Mouse (Mus musculus) MEL (cell line): ENCODE results near the gene Stag1. TPM values are rescaled to one million over a fixed set of nuclear protein-coding genes. Genes with fewer than 3 reads are reported as not detected.

Source experiments
- DNase-seq: peaks from one replicate; pipeline ENCODE4 v3.0.0; 2011; ENCODE audit warnings: low read depth, low spot score
- H3K27ac ChIP-seq: 2 replicates; pipeline ENCODE4 v1.5.1; 2012; ENCODE audit warnings: low read depth, mild to moderate bottlenecking, control low read depth, low read length, moderate library complexity; ENCODE audit not compliant: control insufficient read depth
- H3K27me3 ChIP-seq, 2 experiments: fragments of 150-350 bp in 1 of 2; sonication (generic) in 1 of 2; 2 replicates each; pipeline ENCODE4 v1.6.1; 2012; ENCODE audit warnings: low read length in 2 of 2, mild to moderate bottlenecking in 2 of 2, improper control_type of control experiment in 1 of 2, moderate library complexity in 1 of 2; ENCODE audit not compliant: insufficient read depth in 2 of 2, control insufficient read depth in 1 of 2
- H3K36me3 ChIP-seq, 2 experiments: 2 replicates each; pipeline ENCODE4 v1.6.1; 2012 to 2014; ENCODE audit warnings: low read length in 2 of 2, improper control_type of control experiment in 1 of 2, inconsistent platforms in 1 of 2, mild to moderate bottlenecking in 1 of 2; ENCODE audit not compliant: insufficient read depth in 2 of 2, control insufficient read depth in 1 of 2
- H3K4me1 ChIP-seq, 2 experiments: fragments of 150-350 bp in 1 of 2; sonication (generic) in 1 of 2; 2 replicates each; pipeline ENCODE4 v1.6.1; 2012; ENCODE audit warnings: low read length in 2 of 2, improper control_type of control experiment in 1 of 2, mild to moderate bottlenecking in 1 of 2; ENCODE audit not compliant: insufficient read depth in 2 of 2, control insufficient read depth in 1 of 2
- H3K4me3 ChIP-seq, 2 experiments: fragments of 150-350 bp in 1 of 2; sonication (generic) in 1 of 2; 2 replicates each; pipeline ENCODE4 v1.5.1; 2012; ENCODE audit warnings: low read depth in 2 of 2, low read length in 2 of 2, mild to moderate bottlenecking in 2 of 2, moderate library complexity in 2 of 2, control low read depth in 1 of 2, improper control_type of control experiment in 1 of 2; ENCODE audit not compliant: control insufficient read depth in 1 of 2, insufficient read depth in 1 of 2
- H3K79me2 ChIP-seq: 2 replicates; pipeline ENCODE4 v1.6.1; 2012; ENCODE audit warnings: mild to moderate bottlenecking, low read length, moderate library complexity; ENCODE audit not compliant: control insufficient read depth, poor library complexity, insufficient read depth
- H3K9ac ChIP-seq: 2 replicates; pipeline ENCODE4 v1.6.1; 2012; ENCODE audit warnings: low read depth, mild to moderate bottlenecking, control low read depth, low read length, moderate library complexity; ENCODE audit not compliant: control insufficient read depth, poor library complexity, severe bottlenecking
- H3K9me3 ChIP-seq: fragments of 150-350 bp; sonication (generic); replicated peaks from 2 replicates; pipeline ENCODE4 v1.6.1; 2012; ENCODE audit warnings: mild to moderate bottlenecking, low read length, improper control_type of control experiment, moderate library complexity; ENCODE audit not compliant: insufficient read depth
- CTCF ChIP-seq, 3 experiments: IDR thresholded peaks in 2 of 3; conservative IDR thresholded peaks in 1 of 3; 2 replicates each; pipeline ENCODE4 v1.5.1; 2011 to 2012; ENCODE audit warnings: low read length in 3 of 3, low read depth in 2 of 3, mild to moderate bottlenecking in 2 of 3, improper control_type of control experiment in 1 of 3, inconsistent platforms in 1 of 3, mixed read lengths in 1 of 3, moderate library complexity in 1 of 3; ENCODE audit not compliant: control insufficient read depth in 1 of 3, insufficient read depth in 1 of 3, poor library complexity in 1 of 3, severe bottlenecking in 1 of 3
- ELF1 ChIP-seq: IDR thresholded peaks from 2 replicates; pipeline ENCODE4 v1.6.1; 2014; ENCODE audit warnings: low read depth, mild to moderate bottlenecking, inconsistent platforms, low read length, improper control_type of control experiment, moderate library complexity
- GABPA ChIP-seq: IDR thresholded peaks from 2 replicates; pipeline ENCODE4 v1.6.1; 2012; ENCODE audit warnings: low read depth, mild to moderate bottlenecking, inconsistent platforms, low read length, improper control_type of control experiment, moderate library complexity
- GATA1 ChIP-seq: IDR thresholded peaks from 2 replicates; pipeline ENCODE4 v1.6.1; 2011; ENCODE audit warnings: low read depth, low read length, improper control_type of control experiment
- MAX ChIP-seq: IDR thresholded peaks from 2 replicates; pipeline ENCODE4 v1.6.1; 2011; ENCODE audit warnings: low read length, improper control_type of control experiment
- MYB ChIP-seq: IDR thresholded peaks from 2 replicates; pipeline ENCODE4 v1.6.1; 2011; ENCODE audit warnings: mild to moderate bottlenecking, low read depth, low read length, improper control_type of control experiment
- MYC ChIP-seq: IDR thresholded peaks from 2 replicates; pipeline ENCODE4 v1.6.1; 2011; ENCODE audit warnings: low read depth, mild to moderate bottlenecking, low read length, improper control_type of control experiment, moderate library complexity
- POLR2AphosphoS5 ChIP-seq: IDR thresholded peaks from 2 replicates; pipeline ENCODE4 v1.6.1; 2012; ENCODE audit warnings: low read depth, borderline replicate concordance, mild to moderate bottlenecking, inconsistent platforms, low read length, moderate library complexity, mixed read lengths
- RAD21 ChIP-seq: IDR thresholded peaks from 2 replicates; pipeline ENCODE4 v1.6.1; 2011; ENCODE audit warnings: mild to moderate bottlenecking, low read depth, low read length, improper control_type of control experiment
- RCOR1 ChIP-seq: IDR thresholded peaks from 2 replicates; pipeline ENCODE4 v1.6.1; 2012; ENCODE audit warnings: low read depth, mild to moderate bottlenecking, inconsistent platforms, low read length, improper control_type of control experiment
- SIN3A ChIP-seq: IDR thresholded peaks from 2 replicates; pipeline ENCODE4 v1.6.1; 2012; ENCODE audit warnings: low read length, improper control_type of control experiment, inconsistent platforms
- SMC3 ChIP-seq: IDR thresholded peaks from 2 replicates; pipeline ENCODE4 v1.6.1; 2011; ENCODE audit warnings: low read depth, low read length, improper control_type of control experiment
- ZC3H11A ChIP-seq: IDR thresholded peaks from 2 replicates; pipeline ENCODE4 v1.6.1; 2012; ENCODE audit warnings: low read depth, mild to moderate bottlenecking, inconsistent platforms, low read length, improper control_type of control experiment
- polyA plus RNA-seq, 2 experiments: library from polyadenylated mRNA; stranded (reverse) in 1 of 2; unstranded in 1 of 2; fragments of >175 nt in 1 of 2; fragments of >200 nt in 1 of 2; gene quantifications; 2 replicates each; pipeline versions ENCODE4 v1.2.1 to v1.2.4; 2012; ENCODE audit warnings: low replicate concordance in 2 of 2, low read depth in 1 of 2; ENCODE audit not compliant: insufficient read length in 2 of 2, insufficient read depth in 1 of 2, missing spikeins in 1 of 2
- total RNA-seq: library from RNA; depleted of rRNA; stranded (reverse); fragments of 300-350 nt; gene quantifications from 2 replicates; pipeline ENCODE4 v1.2.3, GENCODE M21; 2012

Gene Stag1
- total and polyA plus RNA-seq, 3 experiments, result 30.1 to 41.7 TPM; not detected in 1

GRCm38 (mm10) chr9:100898042-100898441, 300.4 kb downstream of the Stag1 start:
- DNase-seq, result peak; percentile 21
- no peak overlapping the region for H3K27ac ChIP-seq
- TF ChIP-seq ZC3H11A (peak; percentile 15; the same call in 1 of the 2 replicates), SMC3 (peak; percentile 38), MAX (no peak), CTCF (IDR thresholded peaks at IDR 0.05 in 2 of 3, conservative IDR thresholded peaks at IDR 0.05 in 1 of 3; ENCODE audit: control insufficient read depth in 1 of 3, insufficient read depth in 1 of 3, low read depth in 2 of 3, low read length in 3 of 3, poor library complexity in 1 of 3, severe bottlenecking in 1 of 3) (peak; percentile 12 to 27 (median 20); a peak in 3 of 6 replicates), RCOR1 (no peak)
- TF ChIP-seq, all 39 proteins: peak for 3
- Histone ChIP-seq H3K36me3 (no peaks in the 10 kb centered on the region; a peak in 1 of 4 replicates), H3K79me2 (no peaks in the 10 kb centered on the region), H3K4me1 (peaks cover 0 to 2% of the 10 kb centered on the region in 2 experiments; a peak in 1 of 4 replicates), H3K9me3 (no peaks in the 10 kb centered on the region), H3K27me3 (no peaks in the 10 kb centered on the region), H3K4me3 (no peak overlapping the region), H3K9ac (no peak overlapping the region)

- DNase-seq, result peak; percentile 77
- Histone ChIP-seq H3K27me3 (no peaks in the 10 kb centered on the region), H3K79me2 (no peaks in the 10 kb centered on the region), H3K27ac (no peak overlapping the region), H3K9me3 (no peaks in the 10 kb centered on the region), H3K4me3 (no peak overlapping the region), H3K9ac (no peak overlapping the region), H3K36me3 (no peaks in the 10 kb centered on the region; a peak in 2 of 4 replicates), H3K4me1 (no peaks in the 10 kb centered on the region)
- peak; percentile 61 for TF ChIP-seq RAD21
- TF ChIP-seq SIN3A, result peak; percentile 40; the same call in 1 of the 2 replicates
- peak; percentile 66 for TF ChIP-seq ZC3H11A
- no peak for TF ChIP-seq ELF1
- peak; percentile 51 to 78 (median 54) for TF ChIP-seq CTCF (IDR thresholded peaks at IDR 0.05 in 2 of 3, conservative IDR thresholded peaks at IDR 0.05 in 1 of 3; ENCODE audit: control insufficient read depth in 1 of 3, insufficient read depth in 1 of 3, low read depth in 2 of 3, low read length in 3 of 3, poor library complexity in 1 of 3, severe bottlenecking in 1 of 3)
- TF ChIP-seq GATA1, result peak; percentile 41
- TF ChIP-seq MYB, result no peak
- TF ChIP-seq POLR2AphosphoS5, result no peak
- peak; percentile 51; the same call in 1 of the 2 replicates for TF ChIP-seq MYC
- peak; percentile 85 for TF ChIP-seq SMC3
These were observed 312.8 kb downstream of the Stag1 start for GRCm38 (mm10) chr9:100910352-100910751.

DNA sequence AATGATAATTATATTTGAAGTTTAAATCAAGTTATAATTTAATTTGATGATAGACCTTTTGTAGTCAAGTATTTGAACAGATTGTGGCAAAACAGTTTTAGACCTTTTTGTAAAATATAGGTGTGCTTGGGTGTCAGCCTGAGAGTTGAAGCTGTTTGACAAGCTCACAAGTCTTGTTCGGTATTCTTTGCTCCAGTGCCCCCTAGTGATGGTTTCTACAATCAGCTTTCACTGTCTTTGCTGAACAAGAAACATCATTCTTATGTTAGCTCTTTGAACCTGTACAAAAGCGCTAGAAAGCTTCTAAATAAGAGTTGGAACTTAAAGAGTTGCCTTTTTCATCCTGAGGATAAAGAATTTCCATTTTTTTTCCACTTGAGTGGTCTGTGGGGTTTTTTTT, 319.5 kb downstream of the Stag1 start:
- H3K4me3 ChIP-seq, result no peak overlapping the region
- H3K27me3 ChIP-seq, result no peaks in the 10 kb centered on the region
- no peaks in the 10 kb centered on the region for H3K9me3 ChIP-seq
- DNase-seq, result peak; percentile 81
- no peaks in the 10 kb centered on the region for H3K4me1 ChIP-seq
- H3K27ac ChIP-seq, result no peak overlapping the region
- no peaks in the 10 kb centered on the region; a peak in 1 of 4 replicates for H3K36me3 ChIP-seq
- no peaks in the 10 kb centered on the region for H3K79me2 ChIP-seq
- TF ChIP-seq GABPA (no peak), RAD21 (peak; percentile 76), ZC3H11A (peak; percentile 73), SMC3 (peak; percentile 80), CTCF (IDR thresholded peaks at IDR 0.05 in 2 of 3, conservative IDR thresholded peaks at IDR 0.05 in 1 of 3; ENCODE audit: control insufficient read depth in 1 of 3, insufficient read depth in 1 of 3, low read depth in 2 of 3, low read length in 3 of 3, poor library complexity in 1 of 3, severe bottlenecking in 1 of 3) (peak; percentile 41 to 81 (median 58))
- no peak overlapping the region for H3K9ac ChIP-seq
